Mouse (Mus musculus): ENCODE results near the gene Atp2b1. TPM values are rescaled to one million over a fixed set of nuclear protein-coding genes. Genes with fewer than 3 reads are reported as not detected.

The Atp2b1 gene
- polyA plus RNA-seq, 1 experiment = 12.5 TPM

- TF ChIP-seq POLR2A (IDR thresholded peaks at IDR 0.05; ENCODE audit: control insufficient read depth, extremely low read depth, insufficient read depth, low read length, poor library complexity) (no peak), CTCF (IDR thresholded peaks at IDR 0.05; ENCODE audit: borderline replicate concordance, control insufficient read depth, extremely low read depth, insufficient read depth, low read length, poor library complexity) (no peak)
- 89% methylated on average over 7 of the region's 7 CpGs for WGBS
- no peak overlapping the region for H3K27ac ChIP-seq (ENCODE audit: control insufficient read depth, insufficient read depth, low read length)
- DNase-seq = no peak
- no peak overlapping the region for H3K4me3 ChIP-seq (ENCODE audit: control insufficient read depth, insufficient read depth, low read length)
- no peaks in the 10 kb centered on the region for H3K27me3 ChIP-seq (ENCODE audit: control insufficient read depth, insufficient read depth, low read length)
- no peaks in the 10 kb centered on the region for H3K36me3 ChIP-seq (ENCODE audit: control insufficient read depth, insufficient read depth, low read length)
- H3K4me1 ChIP-seq (replicated peaks; ENCODE audit: control insufficient read depth, insufficient read depth, low read length) = no peaks in the 10 kb centered on the region; the same call in 1 of the 2 replicates
These were observed 15.2 kb downstream of the Atp2b1 start for GRCm38 (mm10) chr10:98929444-98929843.

- Histone ChIP-seq H3K27me3 (ENCODE audit: control insufficient read depth, insufficient read depth, low read length) (no peaks in the 10 kb centered on the region), H3K27ac (ENCODE audit: control insufficient read depth, insufficient read depth, low read length) (no peak overlapping the region), H3K4me1 (replicated peaks; ENCODE audit: control insufficient read depth, insufficient read depth, low read length) (no peaks in the 10 kb centered on the region; the same call in 1 of the 2 replicates), H3K4me3 (ENCODE audit: control insufficient read depth, insufficient read depth, low read length) (no peak overlapping the region), H3K36me3 (ENCODE audit: control insufficient read depth, insufficient read depth, low read length) (no peaks in the 10 kb centered on the region)
- no peak for TF ChIP-seq CTCF (IDR thresholded peaks at IDR 0.05; ENCODE audit: borderline replicate concordance, control insufficient read depth, extremely low read depth, insufficient read depth, low read length, poor library complexity)
- no peak for TF ChIP-seq POLR2A (IDR thresholded peaks at IDR 0.05; ENCODE audit: control insufficient read depth, extremely low read depth, insufficient read depth, low read length, poor library complexity)
- WGBS = 70% methylated on average over 11 of the region's 11 CpGs
- DNase-seq = no peak
These were observed 15.9 kb downstream of the Atp2b1 start for GRCm38 (mm10) chr10:98930143-98930542.

- 93% methylated on average over 4 of the region's 4 CpGs for WGBS
- Histone ChIP-seq H3K36me3 (ENCODE audit: control insufficient read depth, insufficient read depth, low read length) (no peaks in the 10 kb centered on the region), H3K4me3 (ENCODE audit: control insufficient read depth, insufficient read depth, low read length) (no peak overlapping the region), H3K27ac (ENCODE audit: control insufficient read depth, insufficient read depth, low read length) (no peak overlapping the region), H3K4me1 (replicated peaks; ENCODE audit: control insufficient read depth, insufficient read depth, low read length) (no peaks in the 10 kb centered on the region), H3K27me3 (ENCODE audit: control insufficient read depth, insufficient read depth, low read length) (no peaks in the 10 kb centered on the region)
- no peak for DNase-seq
- TF ChIP-seq POLR2A (IDR thresholded peaks at IDR 0.05; ENCODE audit: control insufficient read depth, extremely low read depth, insufficient read depth, low read length, poor library complexity) (no peak), CTCF (IDR thresholded peaks at IDR 0.05; ENCODE audit: borderline replicate concordance, control insufficient read depth, extremely low read depth, insufficient read depth, low read length, poor library complexity) (no peak)
These were observed 25.9 kb downstream of the Atp2b1 start for GRCm38 (mm10) chr10:98940137-98940536.

GRCm38 (mm10) chr10:98940799-98941198, 26.6 kb downstream of the Atp2b1 start:
- H3K4me3 ChIP-seq (ENCODE audit: control insufficient read depth, insufficient read depth, low read length) = no peak overlapping the region
- no peak for DNase-seq
- H3K27ac ChIP-seq (ENCODE audit: control insufficient read depth, insufficient read depth, low read length) = no peak overlapping the region
- no peaks in the 10 kb centered on the region for H3K27me3 ChIP-seq (ENCODE audit: control insufficient read depth, insufficient read depth, low read length)
- no peaks in the 10 kb centered on the region for H3K36me3 ChIP-seq (ENCODE audit: control insufficient read depth, insufficient read depth, low read length)
- WGBS = 91% methylated on average over 2 of the region's 2 CpGs
- H3K4me1 ChIP-seq (replicated peaks; ENCODE audit: control insufficient read depth, insufficient read depth, low read length) = no peaks in the 10 kb centered on the region
- no peak for TF ChIP-seq POLR2A (IDR thresholded peaks at IDR 0.05; ENCODE audit: control insufficient read depth, extremely low read depth, insufficient read depth, low read length, poor library complexity)
- TF ChIP-seq CTCF (IDR thresholded peaks at IDR 0.05; ENCODE audit: borderline replicate concordance, control insufficient read depth, extremely low read depth, insufficient read depth, low read length, poor library complexity) = no peak

GRCm38 (mm10) chr10:98941991-98942390, 27.8 kb downstream of the Atp2b1 start:
- H3K4me1 ChIP-seq (replicated peaks; ENCODE audit: control insufficient read depth, insufficient read depth, low read length) = no peaks in the 10 kb centered on the region
- no peak for DNase-seq
- no peaks in the 10 kb centered on the region for H3K36me3 ChIP-seq (ENCODE audit: control insufficient read depth, insufficient read depth, low read length)
- no peaks in the 10 kb centered on the region for H3K27me3 ChIP-seq (ENCODE audit: control insufficient read depth, insufficient read depth, low read length)
- H3K4me3 ChIP-seq (ENCODE audit: control insufficient read depth, insufficient read depth, low read length) = no peak overlapping the region
- no peak overlapping the region for H3K27ac ChIP-seq (ENCODE audit: control insufficient read depth, insufficient read depth, low read length)
- TF ChIP-seq CTCF (IDR thresholded peaks at IDR 0.05; ENCODE audit: borderline replicate concordance, control insufficient read depth, extremely low read depth, insufficient read depth, low read length, poor library complexity) (no peak), POLR2A (IDR thresholded peaks at IDR 0.05; ENCODE audit: control insufficient read depth, extremely low read depth, insufficient read depth, low read length, poor library complexity) (no peak)
- WGBS = 68% methylated on average over 6 of the region's 6 CpGs

GRCm38 (mm10) chr10:98942999-98943398, 28.8 kb downstream of the Atp2b1 start:
- no peak for DNase-seq
- H3K27ac ChIP-seq (ENCODE audit: control insufficient read depth, insufficient read depth, low read length) = no peak overlapping the region
- H3K36me3 ChIP-seq (ENCODE audit: control insufficient read depth, insufficient read depth, low read length) = no peaks in the 10 kb centered on the region
- H3K27me3 ChIP-seq (ENCODE audit: control insufficient read depth, insufficient read depth, low read length) = no peaks in the 10 kb centered on the region
- TF ChIP-seq CTCF (IDR thresholded peaks at IDR 0.05; ENCODE audit: borderline replicate concordance, control insufficient read depth, extremely low read depth, insufficient read depth, low read length, poor library complexity) (no peak), POLR2A (IDR thresholded peaks at IDR 0.05; ENCODE audit: control insufficient read depth, extremely low read depth, insufficient read depth, low read length, poor library complexity) (no peak)
- 92% methylated on average over 8 of the region's 8 CpGs for WGBS
- H3K4me3 ChIP-seq (ENCODE audit: control insufficient read depth, insufficient read depth, low read length) = no peak overlapping the region
- no peaks in the 10 kb centered on the region for H3K4me1 ChIP-seq (replicated peaks; ENCODE audit: control insufficient read depth, insufficient read depth, low read length)

- H3K36me3 ChIP-seq (ENCODE audit: control insufficient read depth, insufficient read depth, low read length) = no peaks in the 10 kb centered on the region
- TF ChIP-seq POLR2A (IDR thresholded peaks at IDR 0.05; ENCODE audit: control insufficient read depth, extremely low read depth, insufficient read depth, low read length, poor library complexity) (no peak), CTCF (IDR thresholded peaks at IDR 0.05; ENCODE audit: borderline replicate concordance, control insufficient read depth, extremely low read depth, insufficient read depth, low read length, poor library complexity) (no peak)
- 95% methylated on average over 8 of the region's 8 CpGs for WGBS
- no peak overlapping the region for H3K27ac ChIP-seq (ENCODE audit: control insufficient read depth, insufficient read depth, low read length)
- DNase-seq = no peak
- no peak overlapping the region for H3K4me3 ChIP-seq (ENCODE audit: control insufficient read depth, insufficient read depth, low read length)
- H3K4me1 ChIP-seq (replicated peaks; ENCODE audit: control insufficient read depth, insufficient read depth, low read length) = no peaks in the 10 kb centered on the region
- no peaks in the 10 kb centered on the region for H3K27me3 ChIP-seq (ENCODE audit: control insufficient read depth, insufficient read depth, low read length)
These were observed 29.7 kb downstream of the Atp2b1 start for GRCm38 (mm10) chr10:98943894-98944293.

Data from thymus, adult 2 months (tissue).